Mouse (Mus musculus): ENCODE data around the gene Ggt6.

Ggt6 gene

DNA sequence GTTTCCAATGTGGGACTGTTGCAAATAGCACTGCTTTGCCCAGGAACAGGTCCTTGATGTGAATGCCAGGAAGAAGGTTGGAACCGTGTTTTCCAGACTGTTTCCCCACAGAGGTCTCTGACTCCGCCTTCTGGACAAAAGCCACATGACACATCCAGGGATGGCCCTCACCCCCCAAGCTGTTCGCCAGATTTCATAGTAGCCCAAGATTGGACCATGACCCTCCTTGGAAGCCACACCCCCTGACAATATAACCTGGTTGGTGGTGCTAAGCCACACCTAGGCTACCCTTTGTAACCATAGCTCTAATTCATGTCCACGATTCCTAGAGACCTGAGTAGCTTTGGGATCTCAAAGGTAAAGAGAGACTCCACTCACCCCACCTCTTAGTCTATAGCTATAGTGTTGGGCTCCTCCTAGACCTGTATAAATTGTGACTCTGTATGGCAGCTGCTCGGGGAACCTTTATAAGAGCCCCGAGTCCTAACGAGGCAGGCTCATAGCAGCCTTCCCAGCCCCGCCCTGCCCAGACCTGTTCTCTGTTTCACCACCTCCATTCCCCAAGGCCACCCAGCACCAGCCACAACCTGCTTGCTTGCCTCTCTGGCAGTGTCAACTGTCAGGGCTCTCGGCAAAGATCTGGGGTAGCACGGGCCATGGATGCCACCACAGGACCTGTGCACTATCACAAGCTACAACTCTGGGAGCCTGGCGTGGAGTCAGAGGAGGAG is at the start of gene Ggt6:
TSS of gene Ggt6 (plus strand) at position 564 of the 731 bp plus-strand sequence.
- DNase-seq (ENCODE audit: low spot score) = no peak

DNA sequence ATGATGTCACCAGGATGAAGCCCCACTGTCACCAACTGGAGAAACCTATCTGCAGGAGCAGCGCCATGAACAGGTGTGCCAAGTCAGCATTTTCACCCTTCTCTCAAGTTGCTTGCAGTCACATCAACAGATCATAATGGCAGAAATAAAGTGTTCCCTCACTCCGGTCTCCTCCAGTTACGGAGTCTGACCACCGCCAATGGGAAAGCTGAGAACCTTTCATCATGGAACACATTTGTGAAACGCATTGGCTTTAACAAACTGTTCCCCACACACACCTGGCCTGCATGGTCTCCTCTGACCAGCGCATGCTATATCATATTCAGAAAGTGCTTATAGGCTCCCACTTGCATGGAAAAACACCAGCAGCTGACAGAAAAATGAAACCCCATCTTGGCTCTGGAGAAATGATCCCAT is 47.2 kb upstream of the Ggt6 start:
- DNase-seq (ENCODE audit: low spot score) = no peak

DNA sequence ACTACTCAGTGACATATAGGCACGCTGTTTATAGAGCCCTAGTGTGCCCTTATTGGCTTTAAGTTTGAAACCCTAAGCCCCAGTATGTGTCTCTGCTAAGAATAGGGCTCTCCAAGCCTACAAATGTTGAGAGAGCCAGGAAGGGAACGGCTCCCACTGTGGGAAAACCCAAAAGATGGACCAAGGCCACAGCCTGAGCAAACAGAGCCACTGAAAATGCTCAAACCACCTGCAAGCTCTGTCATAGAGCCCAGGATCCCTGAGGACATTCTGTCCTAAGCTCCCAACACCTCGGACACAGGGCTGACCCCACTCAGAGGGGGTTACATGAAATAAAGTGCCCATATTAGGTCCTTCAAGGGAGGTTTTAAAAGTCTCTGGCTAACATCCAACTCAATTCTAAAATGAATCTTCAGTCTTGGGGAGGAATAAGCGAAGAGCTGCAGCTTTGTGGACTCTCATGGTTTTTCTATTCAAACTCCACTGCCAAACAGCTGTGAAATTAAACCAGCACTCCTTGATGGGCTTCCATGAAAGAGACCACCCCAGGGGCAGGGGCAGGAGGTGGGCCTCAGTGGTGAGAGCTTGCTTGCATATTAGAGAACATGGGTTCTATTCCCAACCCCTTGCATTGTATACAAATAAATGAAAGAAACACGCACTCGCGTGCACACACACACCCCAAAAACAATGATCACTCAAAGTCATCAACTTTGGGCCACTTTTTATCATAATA is 45.8 kb upstream of the Ggt6 start:
- no peak for DNase-seq (ENCODE audit: low spot score)

DNA sequence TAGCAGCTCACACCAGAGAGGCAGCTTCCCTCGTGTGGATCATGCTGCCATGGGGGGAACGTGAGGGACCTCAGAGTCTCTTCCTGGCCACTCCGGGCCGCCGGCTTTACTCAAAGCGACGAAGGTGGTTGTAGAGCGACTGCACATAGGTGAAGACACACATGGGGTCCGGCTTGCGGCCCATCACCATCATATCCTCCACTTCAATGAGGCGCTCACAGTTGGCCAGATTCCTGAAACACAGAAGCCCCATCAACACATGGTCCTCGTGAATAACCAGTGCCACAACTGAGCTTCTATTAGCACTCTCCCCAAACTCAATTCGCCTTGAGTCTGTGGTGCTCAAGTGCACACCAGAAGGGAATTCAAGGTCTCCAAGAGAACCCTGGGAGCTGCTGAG is 44.1 kb upstream of the Ggt6 start:
- DNase-seq (ENCODE audit: low spot score) = no peak

DNA sequence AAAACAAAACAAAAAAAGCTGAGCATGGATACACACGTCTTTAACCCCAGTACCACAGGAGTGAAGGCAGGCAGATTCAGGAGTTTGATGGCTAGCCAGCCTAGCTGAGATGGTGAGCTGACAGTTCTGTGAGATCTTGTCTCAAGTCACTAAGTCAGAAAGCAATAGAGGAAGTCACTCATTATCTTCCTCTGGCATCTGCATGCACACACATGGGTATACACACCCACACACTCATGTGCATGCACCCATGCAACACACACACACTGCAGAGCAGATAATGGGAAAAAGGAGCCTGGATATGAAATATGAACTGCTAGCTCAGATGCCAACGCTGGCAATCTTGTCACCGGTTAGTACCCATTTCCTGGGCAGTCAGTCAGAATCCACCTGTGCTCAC is 42.1 kb upstream of the Ggt6 start:
- DNase-seq (ENCODE audit: low spot score) = no peak

DNA sequence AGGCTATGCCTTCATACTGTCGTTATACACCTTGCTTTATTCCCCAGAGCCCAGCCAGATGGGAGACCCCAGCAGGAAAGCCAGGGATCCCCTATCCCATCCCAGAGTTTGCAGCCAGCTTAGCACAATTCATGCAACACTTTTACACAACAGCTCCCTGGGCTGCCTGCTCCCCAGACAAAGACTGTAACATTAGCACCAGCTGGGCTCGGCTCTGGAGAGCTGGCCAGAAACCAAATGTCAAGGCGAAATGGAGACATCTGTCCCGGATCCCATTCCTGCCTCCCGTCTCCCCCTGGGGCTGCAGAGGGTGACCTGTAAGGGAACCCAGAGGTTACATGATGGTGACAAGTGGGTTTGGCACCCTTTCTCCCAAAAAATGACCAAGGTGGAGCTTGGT is 41.7 kb upstream of the Ggt6 start:
- no peak for DNase-seq (ENCODE audit: low spot score)

DNA sequence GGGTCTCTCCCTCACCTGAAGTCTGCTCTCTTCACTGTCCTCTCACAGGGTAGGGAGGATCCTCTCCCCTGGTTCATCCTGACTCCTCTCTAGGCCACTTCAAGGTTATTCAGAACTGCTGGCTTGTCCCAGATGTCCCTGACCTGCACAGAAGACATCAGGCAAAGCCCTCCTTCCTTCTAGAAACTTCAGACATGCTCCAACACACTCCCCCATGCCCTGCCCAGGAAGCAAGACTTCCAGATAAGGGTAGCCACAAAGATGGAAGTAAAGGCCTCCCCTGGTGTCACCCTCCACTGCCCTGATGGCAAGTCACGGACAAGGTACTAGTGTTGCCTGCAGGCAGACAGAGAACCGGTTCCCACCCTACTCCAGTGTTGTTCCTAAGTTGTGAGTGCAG is 40.6 kb upstream of the Ggt6 start:
- no peak for DNase-seq (ENCODE audit: low spot score)

DNA sequence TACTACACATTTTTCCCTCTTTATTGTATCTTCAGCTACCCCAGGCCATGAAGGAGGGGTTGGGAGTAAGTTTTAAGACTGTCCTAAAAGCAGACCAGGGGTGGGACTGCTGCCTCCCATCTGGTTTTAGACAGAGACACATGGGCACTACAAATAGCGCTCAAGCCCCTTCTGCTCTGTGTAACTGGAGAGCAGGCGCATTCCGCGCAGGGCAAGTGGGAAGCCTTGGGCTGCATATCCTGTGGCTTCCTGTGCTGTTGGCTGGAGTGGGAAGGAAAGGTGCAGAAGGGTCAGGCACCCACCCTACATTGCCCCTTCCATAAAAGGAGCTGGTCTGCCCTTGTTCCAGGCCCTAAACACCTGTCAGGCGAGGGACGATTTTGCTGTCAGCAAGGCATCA is 39.7 kb upstream of the Ggt6 start:
- DNase-seq (ENCODE audit: low spot score) = no peak

DNA sequence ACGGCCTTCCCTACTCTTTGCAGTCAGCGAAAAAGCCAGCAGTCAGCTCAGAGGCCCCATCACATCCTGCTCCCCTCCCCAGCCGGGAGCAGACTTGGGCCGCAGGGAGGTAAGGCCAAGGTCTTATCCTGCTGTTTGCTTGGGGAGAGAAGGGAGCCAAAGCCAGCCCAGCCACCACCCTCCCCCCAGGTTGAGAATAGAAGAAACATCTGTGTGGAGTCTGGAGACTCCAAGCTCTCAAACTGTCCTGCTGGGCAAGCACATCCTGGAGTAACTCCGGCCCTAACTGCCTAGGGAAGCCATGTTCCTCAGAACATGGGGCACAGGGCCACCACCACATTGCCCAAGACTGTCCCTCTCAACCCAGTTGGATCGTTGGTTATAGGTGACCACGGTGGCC is 38.7 kb upstream of the Ggt6 start:
- no peak for DNase-seq (ENCODE audit: low spot score)

DNA sequence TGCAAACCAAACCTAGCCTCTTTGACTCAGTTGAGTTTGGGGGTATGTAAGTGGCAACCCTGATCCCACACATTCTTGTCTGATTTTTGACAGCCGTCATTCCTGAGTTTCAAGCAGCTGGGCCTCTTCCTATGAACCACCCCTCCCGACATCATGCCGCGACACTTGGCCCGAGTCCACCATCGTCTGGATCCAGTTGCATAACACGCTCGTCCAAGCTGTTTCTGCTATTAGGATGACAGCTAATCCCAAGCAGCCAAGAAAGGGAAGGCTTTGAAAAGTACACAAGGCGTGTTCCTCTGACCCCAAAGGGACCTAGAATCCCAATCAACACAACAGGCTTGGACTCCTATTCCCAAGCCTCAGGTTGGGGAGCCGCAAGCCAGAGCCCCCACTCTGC is 38.3 kb upstream of the Ggt6 start:
- no peak for DNase-seq (ENCODE audit: low spot score)

DNA sequence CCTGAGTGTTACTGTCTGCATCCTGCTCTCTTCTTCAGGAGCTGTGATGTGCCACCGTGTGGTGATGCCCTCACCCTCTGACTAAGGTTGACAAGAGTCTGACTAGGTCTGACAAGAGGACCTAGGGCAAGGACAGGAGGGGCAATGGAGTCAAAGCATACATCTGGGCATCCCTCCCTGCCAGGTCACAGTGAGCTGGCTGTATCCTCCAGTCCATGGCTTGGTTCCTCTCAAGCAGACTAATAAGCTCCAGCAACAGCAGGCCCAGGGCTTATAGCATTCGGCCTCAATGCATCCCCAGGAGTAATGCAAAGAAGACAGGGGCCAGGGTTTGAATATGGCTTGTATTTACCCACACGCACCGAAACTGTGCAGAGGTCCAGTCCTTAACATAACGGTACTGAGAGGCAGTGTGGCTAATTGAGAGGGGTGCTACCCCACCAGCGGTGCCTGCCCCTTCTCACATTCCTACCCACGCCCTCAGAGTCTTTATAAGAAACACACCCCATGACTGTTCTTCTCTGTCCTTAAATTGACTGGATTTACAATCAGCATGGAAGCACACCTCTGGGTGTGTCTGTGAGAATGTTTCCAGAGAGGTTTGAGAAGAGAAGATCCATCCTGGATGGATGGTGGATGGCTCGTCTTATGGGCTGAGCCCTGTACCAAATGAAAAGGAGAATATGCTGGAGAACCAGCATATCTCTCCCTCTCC is 37.4 kb upstream of the Ggt6 start:
- no peak for DNase-seq (ENCODE audit: low spot score)

DNA sequence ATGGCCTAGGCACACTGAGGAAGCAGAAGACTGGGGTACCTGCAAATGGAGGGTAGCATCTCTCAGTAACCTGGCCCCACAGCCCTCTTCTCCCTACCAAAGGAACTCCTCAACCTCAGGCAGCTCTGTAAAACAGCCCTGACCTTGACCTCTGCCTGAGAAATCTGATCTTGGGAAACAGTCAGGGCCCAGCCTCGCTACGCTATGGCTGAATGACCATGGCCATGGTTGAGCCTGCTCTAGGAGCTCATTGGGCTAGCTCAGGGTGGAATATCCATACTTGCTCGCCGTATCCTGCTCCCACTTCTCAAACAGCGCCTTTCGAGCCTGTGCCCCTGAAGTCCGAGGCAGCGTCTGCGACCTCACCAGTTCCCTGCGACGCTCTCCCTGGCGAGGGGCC is 34.3 kb upstream of the Ggt6 start:
- no peak for DNase-seq (ENCODE audit: low spot score)

DNA sequence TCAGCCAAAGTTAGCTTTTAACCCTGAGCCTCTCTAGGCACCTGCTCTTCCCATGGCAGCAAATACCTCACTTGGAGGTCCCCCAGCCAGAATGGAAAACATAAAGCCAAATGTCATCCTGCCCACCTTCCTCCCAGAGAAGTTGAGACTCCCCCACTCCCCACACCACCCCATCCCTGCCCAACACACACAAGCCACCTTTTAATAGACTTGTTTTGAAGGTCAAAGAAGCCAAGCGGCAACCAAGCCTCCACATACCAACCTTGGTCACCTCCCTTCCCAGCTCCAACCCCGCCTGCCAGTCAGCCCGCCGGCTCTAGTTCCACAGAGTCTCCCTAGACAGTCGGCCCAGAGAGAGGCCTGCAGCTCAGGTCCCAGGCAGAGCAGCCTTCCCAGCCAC is 33.3 kb upstream of the Ggt6 start:
- no peak for DNase-seq (ENCODE audit: low spot score)

DNA sequence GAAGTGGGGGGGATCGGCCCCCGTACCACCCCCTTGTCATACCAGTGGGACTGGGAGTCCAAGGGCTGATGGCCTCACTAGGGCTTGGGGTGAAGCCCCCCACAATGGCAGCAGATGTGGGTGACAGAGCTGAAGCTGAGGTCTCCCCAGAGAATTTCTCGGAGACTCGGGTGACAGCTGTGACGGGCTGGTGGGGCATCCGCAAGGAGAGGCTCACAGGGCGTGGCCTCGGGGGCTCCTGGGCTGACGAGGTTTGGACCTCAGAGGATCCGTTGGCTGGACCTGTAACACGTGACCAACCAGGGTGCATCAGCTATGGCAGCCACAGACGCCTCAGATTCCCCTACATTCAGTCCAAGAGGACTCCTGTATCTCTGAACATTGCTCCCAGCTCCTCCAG is 32.4 kb upstream of the Ggt6 start:
- no peak for DNase-seq (ENCODE audit: low spot score)

DNA sequence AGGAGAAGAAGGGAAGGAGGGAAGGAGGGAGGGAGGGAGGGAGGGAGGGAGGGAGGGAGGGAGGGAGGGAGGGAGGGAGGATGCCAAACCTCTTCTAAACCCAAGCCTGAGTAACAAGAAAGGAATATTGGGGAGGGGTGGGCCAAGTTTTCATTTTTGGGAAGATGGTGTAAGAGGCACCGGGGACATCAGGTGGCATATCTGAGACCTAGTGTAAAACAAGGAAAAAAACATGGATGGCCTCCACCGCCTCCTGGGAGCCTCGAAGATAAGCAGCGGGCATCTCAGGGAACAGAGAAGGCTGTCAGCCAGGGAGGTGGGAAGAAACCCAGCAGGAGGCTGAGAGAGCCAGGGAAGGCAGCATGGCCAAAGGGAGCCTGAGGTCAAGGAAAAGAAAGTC is 29.8 kb upstream of the Ggt6 start:
- no peak for DNase-seq (ENCODE audit: low spot score)

DNA sequence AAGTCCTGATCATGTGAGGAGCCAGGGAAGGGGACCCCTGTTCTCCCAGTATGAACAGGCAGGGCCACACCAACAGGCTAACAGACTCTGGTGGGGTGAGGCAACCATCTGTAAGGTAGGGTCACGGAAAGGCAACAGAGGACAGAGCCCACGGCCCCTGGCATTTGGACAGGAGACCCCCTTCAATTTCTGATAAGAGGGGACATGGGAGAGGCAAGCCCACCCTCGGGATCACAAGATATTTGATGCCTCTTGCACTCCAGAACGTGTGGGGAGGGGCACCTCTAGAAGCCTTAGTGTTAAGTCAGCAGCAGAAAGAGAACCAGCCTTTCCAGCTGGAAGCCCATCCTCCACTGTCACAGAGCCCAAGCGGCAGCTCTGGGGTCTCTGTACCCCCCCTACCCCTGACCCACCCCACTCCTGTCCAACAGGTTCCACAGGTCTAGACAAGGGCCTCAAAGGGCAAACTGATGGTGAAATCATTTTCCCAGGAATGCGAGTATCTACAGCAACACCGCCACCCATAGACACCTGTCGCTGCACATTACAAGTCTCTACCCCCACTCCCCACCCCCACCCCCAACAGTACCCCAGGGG is 29.1 kb upstream of the Ggt6 start:
- no peak for DNase-seq (ENCODE audit: low spot score)

DNA sequence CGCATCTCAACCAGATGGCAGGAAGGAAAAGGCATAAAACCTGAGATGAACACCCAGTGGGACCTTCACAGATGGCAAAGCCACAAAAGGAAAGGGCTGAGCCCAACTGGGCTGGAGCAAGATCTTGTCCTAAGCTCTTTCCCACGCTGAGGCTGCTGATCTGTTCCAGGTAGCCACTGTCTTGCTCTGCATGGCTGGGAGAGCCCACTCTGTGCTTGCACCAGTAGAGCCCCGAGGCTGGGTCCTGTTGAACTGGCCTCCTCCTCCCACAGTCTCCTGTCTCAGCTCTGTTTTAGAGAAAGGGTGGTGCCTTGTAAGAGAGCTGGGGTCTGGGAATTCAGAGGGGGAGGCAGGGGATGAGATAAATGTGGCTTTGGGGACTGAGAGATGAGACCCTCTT is 28.2 kb upstream of the Ggt6 start:
- no peak for DNase-seq (ENCODE audit: low spot score)

DNA sequence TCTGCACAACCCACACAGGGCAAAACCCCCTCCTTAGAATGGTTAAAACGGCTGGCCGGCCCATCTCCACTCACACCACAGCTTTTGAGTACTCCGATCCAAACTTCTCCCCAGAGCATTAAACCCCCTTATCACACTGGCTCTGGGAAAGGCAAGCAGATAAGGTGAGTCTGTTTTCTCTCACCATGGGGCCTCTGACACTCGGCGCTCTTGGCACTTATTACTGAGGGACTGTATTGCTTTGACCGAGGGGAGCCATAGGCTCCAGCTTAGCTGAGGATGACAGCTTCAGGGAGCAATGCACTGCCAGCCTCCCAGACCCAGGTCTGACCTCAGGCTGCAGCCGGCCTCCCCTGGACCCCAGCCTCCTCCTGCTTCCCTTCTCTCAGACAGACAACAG is 27.8 kb upstream of the Ggt6 start:
- DNase-seq (ENCODE audit: low spot score) = no peak

DNA sequence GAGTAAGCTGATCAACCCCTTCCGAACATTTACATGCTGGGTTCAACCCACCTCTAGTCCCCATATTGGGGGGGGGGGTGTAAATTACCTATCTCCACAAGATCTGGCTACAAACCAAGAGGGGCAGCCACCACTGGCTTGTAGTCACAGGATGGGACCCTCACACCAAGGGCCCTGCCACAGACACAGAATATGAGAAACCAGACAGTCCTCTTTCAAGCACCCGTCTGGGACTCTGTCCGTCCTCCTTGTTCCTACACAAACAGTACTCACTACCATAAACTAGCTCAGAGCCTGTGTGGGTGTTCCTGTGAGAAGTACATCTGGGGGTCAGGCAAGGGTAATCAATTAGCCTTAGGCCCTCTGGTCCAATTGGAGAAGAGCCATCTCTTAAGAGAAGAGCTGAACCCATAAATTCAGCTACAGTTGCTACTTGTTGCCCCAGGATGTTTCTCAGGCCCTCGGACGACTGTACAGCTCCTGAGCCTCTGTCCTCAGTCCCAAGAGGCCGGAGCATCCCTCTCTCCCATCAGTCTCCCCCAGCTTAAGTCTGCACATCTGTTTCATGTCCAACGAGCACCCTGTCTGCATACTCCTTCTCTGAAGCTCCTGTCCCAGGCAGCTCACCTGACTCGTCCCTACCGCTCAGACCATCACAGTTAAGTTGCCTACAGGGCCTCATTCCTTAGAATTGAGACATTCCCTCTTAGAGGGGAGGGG is 26.7 kb upstream of the Ggt6 start:
- no peak for DNase-seq (ENCODE audit: low spot score)

DNA sequence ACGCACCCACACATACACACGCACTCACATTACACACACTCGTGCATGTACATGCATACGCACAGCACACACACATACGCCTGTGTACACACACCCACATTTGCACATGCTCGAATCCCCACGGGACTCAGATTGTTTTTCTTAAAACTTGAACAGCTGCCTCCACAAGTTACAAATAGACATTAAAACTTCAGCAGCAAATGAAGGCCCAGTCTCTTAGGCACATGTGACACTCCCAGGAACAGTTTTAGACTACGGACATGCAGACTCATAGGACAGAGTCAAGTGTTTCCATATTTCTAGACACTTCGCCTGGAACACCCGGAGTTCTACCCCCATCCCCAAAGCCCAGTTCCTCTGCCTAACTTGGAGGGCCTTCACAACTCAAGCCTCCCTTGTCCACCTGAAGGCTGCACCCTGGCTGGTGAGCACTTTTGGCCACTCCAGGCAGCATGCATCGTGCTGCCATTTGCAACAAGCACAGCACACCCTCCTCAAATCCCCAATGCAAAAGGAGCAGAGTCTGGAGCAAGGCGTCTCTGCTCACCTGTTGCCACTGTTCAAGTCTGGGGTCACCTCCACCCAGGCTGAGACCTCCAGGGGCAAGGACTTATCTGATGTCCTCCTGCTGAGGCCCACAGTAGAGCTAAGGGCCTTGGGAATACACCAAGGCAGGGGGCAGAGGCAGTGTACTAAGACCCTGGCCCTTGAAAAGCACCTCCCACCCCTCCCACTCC is 25.5 kb upstream of the Ggt6 start:
- DNase-seq (ENCODE audit: low spot score) = no peak

DNA sequence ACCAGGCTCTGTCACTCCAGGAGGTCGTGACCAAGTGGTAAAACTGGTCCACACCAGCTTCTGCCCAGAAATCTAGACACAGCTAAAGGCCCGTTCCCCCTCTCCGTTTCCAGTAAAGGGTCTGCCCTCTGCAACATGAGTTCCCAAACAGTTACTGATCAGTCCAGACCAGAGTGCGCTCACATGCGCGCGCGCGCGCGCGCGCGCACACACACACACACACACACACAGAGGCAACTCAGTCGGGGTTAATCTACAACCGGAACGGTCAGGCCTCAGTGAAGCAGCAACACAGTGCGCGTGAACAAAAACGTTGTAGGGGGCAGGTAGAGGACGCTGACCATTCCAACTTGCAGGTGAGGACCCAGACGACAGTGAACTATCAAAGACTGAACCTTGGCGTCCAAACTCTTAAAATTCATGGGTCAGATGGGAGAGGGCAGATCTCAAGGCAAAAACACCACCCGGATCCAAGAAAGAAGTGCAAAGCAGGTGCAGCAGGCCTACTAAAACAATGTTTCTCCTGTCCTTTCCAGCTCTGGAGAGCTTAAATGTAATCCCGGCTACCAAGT is 24.7 kb upstream of the Ggt6 start:
- no peak for DNase-seq (ENCODE audit: low spot score)

Measured in T-cell, adult 2 months (primary cell).